Mouse (Mus musculus) neural tube, embryonic 13.5 days (tissue): ENCODE data around the gene Hnrnpa2b1. TPM values are rescaled to one million over a fixed set of nuclear protein-coding genes. Genes with fewer than 3 reads are reported as not detected.

Experiments used
- ATAC-seq: fragments of 200-750 bp; cut with Nextera tagmentation; 2 replicates; pipeline ENCODE4 v1.8.0; 2017; ENCODE audit warnings: low read depth, mild to moderate bottlenecking, moderate TSS enrichment, moderate library complexity
- H3K27ac ChIP-seq: fragments of 300-500 bp; sonication (generic); replicated peaks from 2 replicates; pipeline ENCODE4 v1.5.1; 2015; ENCODE audit warnings: moderate library complexity, mild to moderate bottlenecking, inconsistent platforms
- H3K27me3 ChIP-seq: fragments of 300-500 bp; sonication (generic); 2 replicates; pipeline ENCODE4 v1.6.1; 2015; ENCODE audit warnings: mild to moderate bottlenecking, inconsistent platforms
- H3K36me3 ChIP-seq: fragments of 300-500 bp; sonication (generic); 2 replicates; pipeline ENCODE4 v1.6.1; 2015; ENCODE audit warnings: mild to moderate bottlenecking, inconsistent platforms
- H3K4me1 ChIP-seq: fragments of 300-500 bp; sonication (generic); replicated peaks from 2 replicates; pipeline ENCODE4 v1.6.1; 2015; ENCODE audit warnings: inconsistent platforms
- H3K4me2 ChIP-seq: fragments of 300-500 bp; sonication (generic); 2 replicates; pipeline ENCODE4 v1.6.1; 2015; ENCODE audit warnings: inconsistent platforms, mild to moderate bottlenecking, moderate library complexity
- H3K4me3 ChIP-seq: fragments of 300-500 bp; sonication (generic); 2 replicates; pipeline ENCODE4 v1.5.1; 2015; ENCODE audit warnings: mild to moderate bottlenecking, inconsistent platforms
- H3K9ac ChIP-seq: fragments of 300-500 bp; sonication (generic); 2 replicates; pipeline ENCODE4 v1.6.1; 2015; ENCODE audit warnings: moderate library complexity, mild to moderate bottlenecking, inconsistent platforms
- H3K9me3 ChIP-seq: fragments of 300-500 bp; sonication (generic); 2 replicates; pipeline ENCODE4 v1.6.1; 2016; ENCODE audit warnings: inconsistent platforms
- WGBS: fragments of 180-500 bp; shearing (Covaris S2); methylation state at CpG from one replicate; pipeline ENCODE4 v1.1.7; 2015; 5-methylcytosine and 5-hydroxymethylcytosine counted together
- polyA plus RNA-seq: library from polyadenylated mRNA; unstranded; fragments of >200 nt; fragmentation: Nextera tagmentation; extraction: Ambion mirVana; gene quantifications from 2 replicates; pipeline ENCODE4 v1.2.1, GENCODE M21; 2015

The Hnrnpa2b1 gene
- polyA plus RNA-seq, 1 experiment from 2014 or later = 1,536 TPM

DNA sequence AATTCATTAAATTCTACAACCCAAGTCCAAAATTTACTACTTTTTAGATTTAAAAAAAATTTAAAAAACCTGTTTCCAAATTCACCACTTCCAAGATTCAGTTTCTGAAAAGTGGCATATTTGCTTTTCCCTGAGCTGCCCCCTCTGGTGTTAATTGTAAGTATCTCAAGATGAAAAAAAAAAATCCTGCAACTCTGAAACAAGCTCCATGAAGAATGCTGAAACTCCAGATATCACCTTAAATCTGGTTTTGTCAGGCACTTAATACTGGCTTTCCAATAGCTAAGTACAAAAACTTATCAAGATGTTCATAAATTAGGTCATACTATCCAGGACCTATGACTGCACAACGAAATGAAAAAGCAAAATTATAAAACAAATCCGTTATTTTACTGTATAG lies 2.0 kb downstream of the Hnrnpa2b1 start:
- Histone ChIP-seq H3K9ac (peak overlapping the region; percentile 100), H3K4me3 (peak overlapping the region; percentile 98)

DNA sequence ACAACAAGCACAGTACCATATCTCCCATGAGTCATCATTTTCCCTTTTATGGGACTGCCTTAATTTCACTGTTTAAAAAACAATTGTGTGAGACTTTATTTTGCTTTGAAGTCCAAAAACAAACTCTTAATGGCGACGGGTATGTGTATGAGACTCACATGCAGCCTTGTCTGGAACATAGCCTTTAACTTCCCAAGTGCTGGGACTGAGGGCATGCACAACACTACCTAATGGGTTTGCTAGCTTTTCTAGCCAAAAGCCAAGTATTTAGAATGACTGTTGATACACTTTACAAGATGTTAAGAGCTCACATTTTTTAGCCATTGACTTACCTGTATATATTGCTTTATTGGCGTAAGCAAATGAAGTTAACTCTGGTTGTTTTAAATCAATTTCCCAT lies 9.3 kb downstream of the Hnrnpa2b1 start:
- no peak overlapping the region for H3K4me2 ChIP-seq
- 79% methylated on average over 3 of the region's 3 CpGs for WGBS

More for the DNA sequence above, 2.0 kb downstream of the Hnrnpa2b1 start:
- WGBS = 1% methylated on average over 2 of the region's 2 CpGs
- Histone ChIP-seq H3K27me3 (no peaks in the 10 kb centered on the region), H3K9me3 (no peaks in the 10 kb centered on the region), H3K27ac (no peak overlapping the region), H3K4me1 (peaks cover 48% of the 10 kb centered on the region), H3K4me2 (peak overlapping the region; percentile 79), H3K36me3 (peaks cover 41% of the 10 kb centered on the region)
- no peak for ATAC-seq

GRCm38 (mm10) chr6:51460021-51460360 lies 9.7 kb downstream of the Hnrnpa2b1 start:
- H3K4me2 ChIP-seq = no peak overlapping the region
- peaks cover 15% of the 10 kb centered on the region for H3K4me1 ChIP-seq
- H3K27ac ChIP-seq = no peak overlapping the region
- no peaks in the 10 kb centered on the region for H3K27me3 ChIP-seq
- no peak overlapping the region for H3K9ac ChIP-seq
- WGBS = 81% methylated on average over 4 of the region's 4 CpGs
- no peak overlapping the region for H3K4me3 ChIP-seq
- H3K36me3 ChIP-seq = peaks cover 64% of the 10 kb centered on the region
- ATAC-seq = no peak
- no peaks in the 10 kb centered on the region for H3K9me3 ChIP-seq

More for the DNA sequence above, 9.3 kb downstream of the Hnrnpa2b1 start:
- ATAC-seq = no peak
- Histone ChIP-seq H3K27ac (no peak overlapping the region), H3K36me3 (peaks cover 67% of the 10 kb centered on the region), H3K27me3 (no peaks in the 10 kb centered on the region), H3K4me1 (peaks cover 19% of the 10 kb centered on the region), H3K9ac (no peak overlapping the region), H3K9me3 (no peaks in the 10 kb centered on the region), H3K4me3 (no peak overlapping the region)

DNA sequence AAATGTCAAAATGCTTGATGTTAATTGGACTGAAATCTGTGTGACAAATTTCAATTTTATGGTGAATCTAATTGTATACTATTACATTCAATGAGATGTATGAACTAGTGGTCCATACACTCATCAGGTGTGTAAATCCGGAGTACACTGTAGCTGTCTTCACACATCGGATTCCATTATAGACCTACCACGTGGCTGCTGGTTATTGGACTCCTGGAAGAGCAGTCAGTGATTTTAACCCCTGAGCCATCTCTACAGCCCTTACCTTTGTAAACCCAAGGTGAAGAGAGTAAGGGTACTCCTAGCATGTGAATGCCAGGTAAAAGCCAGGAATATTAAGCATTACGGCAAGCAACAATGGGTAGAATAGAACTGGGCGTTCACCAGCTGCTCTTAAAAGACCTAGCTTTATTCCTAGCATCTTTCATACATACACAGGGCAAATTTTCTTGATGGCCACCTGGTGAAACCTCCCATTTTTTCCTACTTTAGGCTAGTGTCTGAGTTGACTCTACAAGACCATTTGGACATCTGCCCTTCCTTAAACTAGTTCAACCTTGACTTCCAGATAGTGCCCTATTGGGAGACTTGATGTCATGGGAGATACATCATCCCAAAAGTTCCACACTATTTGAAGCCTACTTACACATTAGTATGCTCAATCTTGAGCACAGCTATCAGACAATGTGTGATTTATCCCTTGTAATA lies 10.2 kb downstream of the Hnrnpa2b1 start:
- peak; percentile 52 for ATAC-seq
- Histone ChIP-seq H3K36me3 (peaks cover 60% of the 10 kb centered on the region), H3K27ac (no peak overlapping the region), H3K9ac (no peak overlapping the region), H3K27me3 (no peaks in the 10 kb centered on the region), H3K4me2 (no peak overlapping the region), H3K9me3 (no peaks in the 10 kb centered on the region), H3K4me1 (peaks cover 12% of the 10 kb centered on the region), H3K4me3 (no peak overlapping the region)
- 37% methylated on average over 5 of the region's 5 CpGs for WGBS

DNA sequence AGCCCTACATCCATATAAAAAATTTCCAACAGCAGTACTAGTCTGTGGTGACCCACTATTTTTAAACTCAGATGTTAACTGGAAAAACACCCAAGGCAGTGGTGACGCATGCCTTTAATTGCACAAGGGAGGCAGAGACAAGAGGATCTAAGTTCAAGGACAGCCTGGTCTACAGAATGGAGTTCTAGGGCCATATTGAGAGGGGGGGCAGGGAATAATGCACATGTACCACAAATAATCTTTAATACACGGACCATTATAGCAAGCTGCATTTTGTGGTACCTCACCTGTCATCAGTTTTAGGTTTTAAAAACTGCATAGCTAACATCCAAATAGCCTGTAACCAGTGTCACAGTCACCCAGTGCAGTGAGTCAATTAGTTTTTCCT lies 10.8 kb downstream of the Hnrnpa2b1 start:
- H3K9ac ChIP-seq = no peak overlapping the region
- H3K27ac ChIP-seq = no peak overlapping the region
- H3K4me3 ChIP-seq = no peak overlapping the region
- WGBS = 51% methylated on average over 2 of the region's 2 CpGs
- peaks cover 56% of the 10 kb centered on the region for H3K36me3 ChIP-seq
- 0 out of 2 replicates have a peak, but pooled peaks have one; percentile 16 for ATAC-seq
- H3K27me3 ChIP-seq = no peaks in the 10 kb centered on the region
- H3K4me1 ChIP-seq = peaks cover 8% of the 10 kb centered on the region
- no peak overlapping the region for H3K4me2 ChIP-seq
- H3K9me3 ChIP-seq = no peaks in the 10 kb centered on the region

DNA sequence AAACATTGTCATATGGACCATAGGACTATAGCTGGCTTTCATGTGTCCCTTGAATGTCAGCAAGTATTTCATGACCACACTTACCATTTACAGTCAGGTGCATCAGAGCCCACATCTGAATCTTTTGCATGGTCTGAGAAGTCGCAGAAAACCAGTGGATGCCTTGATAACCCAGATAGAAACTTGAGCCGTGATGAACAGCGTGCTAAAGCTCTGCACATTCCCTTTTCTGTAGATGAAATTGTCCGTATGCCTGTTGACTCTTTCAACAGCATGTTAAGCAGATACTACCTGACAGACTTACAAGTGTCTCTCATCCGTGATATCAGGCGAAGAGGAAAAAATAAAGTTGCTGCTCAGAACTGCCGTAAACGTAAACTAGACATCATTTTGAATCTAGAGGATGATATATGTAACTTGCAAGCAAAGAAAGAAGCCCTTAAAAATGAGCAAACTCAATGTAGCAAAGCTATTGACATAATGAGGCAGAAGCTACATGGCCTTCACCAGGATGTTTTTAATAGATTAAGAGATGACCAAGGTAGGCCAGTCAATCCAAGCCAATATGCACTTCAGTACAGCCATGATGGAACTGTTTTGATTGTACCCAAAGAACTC lies 11.8 kb downstream of the Hnrnpa2b1 start:
- 85% methylated on average over 8 of the region's 8 CpGs for WGBS
- Histone ChIP-seq H3K27me3 (no peaks in the 10 kb centered on the region), H3K4me1 (peaks cover 7% of the 10 kb centered on the region), H3K36me3 (peaks cover 46% of the 10 kb centered on the region), H3K9me3 (no peaks in the 10 kb centered on the region), H3K4me3 (no peak overlapping the region), H3K9ac (no peak overlapping the region), H3K4me2 (no peak overlapping the region), H3K27ac (no peak overlapping the region)
- ATAC-seq = no peak

GRCm38 (mm10) chr6:51457283-51457682 lies 12.4 kb downstream of the Hnrnpa2b1 start:
- H3K27me3 ChIP-seq = no peaks in the 10 kb centered on the region
- no peak overlapping the region for H3K4me3 ChIP-seq
- H3K36me3 ChIP-seq = peaks cover 44% of the 10 kb centered on the region
- no peak overlapping the region for H3K4me2 ChIP-seq
- H3K9me3 ChIP-seq = no peaks in the 10 kb centered on the region
- H3K4me1 ChIP-seq = peaks cover 7% of the 10 kb centered on the region
- H3K27ac ChIP-seq = no peak overlapping the region
- 82% methylated on average over 3 of the region's 3 CpGs for WGBS
- H3K9ac ChIP-seq = no peak overlapping the region
- ATAC-seq = no peak

DNA sequence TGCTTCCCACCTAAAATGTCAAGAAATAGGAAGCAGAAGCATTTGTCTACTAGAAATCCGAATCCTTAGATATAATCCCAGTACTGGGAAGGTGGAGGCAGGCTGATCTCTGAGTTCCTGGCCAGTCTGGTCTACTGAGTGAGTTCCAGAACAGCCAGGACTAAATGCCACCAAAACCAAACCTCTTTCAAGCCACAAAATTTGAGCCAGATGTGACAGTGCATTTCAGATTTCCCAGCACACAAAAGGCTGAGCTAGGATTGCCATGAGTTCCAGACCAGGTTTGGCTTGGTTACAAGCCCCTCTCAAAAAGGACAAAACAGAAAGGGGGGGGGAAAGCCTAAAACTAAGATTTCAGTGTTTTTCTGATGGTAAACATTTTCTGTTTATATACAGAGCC lies 13.5 kb downstream of the Hnrnpa2b1 start:
- Histone ChIP-seq H3K4me2 (no peak overlapping the region), H3K9ac (no peak overlapping the region), H3K4me3 (no peak overlapping the region), H3K36me3 (peaks cover 35% of the 10 kb centered on the region), H3K4me1 (peaks cover 7% of the 10 kb centered on the region), H3K27me3 (no peaks in the 10 kb centered on the region), H3K9me3 (no peaks in the 10 kb centered on the region), H3K27ac (no peak overlapping the region)
- no peak for ATAC-seq
- 78% methylated on average over 1 of the region's 1 CpGs for WGBS

DNA sequence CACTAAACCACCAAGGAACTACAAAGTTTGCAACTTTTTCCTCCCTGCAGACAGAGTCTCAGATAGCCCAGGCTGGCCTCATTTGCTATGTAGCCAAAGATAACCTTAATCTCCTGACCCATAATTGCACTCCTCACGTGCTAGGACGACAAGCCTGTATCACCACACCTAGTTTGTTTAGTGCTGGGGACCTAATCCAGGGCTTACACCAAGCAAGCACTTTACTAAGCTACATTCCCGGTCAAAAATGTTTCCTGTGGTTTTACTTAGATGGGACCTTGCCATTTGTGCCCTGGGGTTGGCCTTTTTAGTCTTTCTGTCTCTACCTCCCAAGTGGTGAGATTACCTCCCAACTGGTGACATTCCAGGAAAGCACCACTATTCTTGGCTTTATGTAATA lies 14.7 kb downstream of the Hnrnpa2b1 start:
- no peak for ATAC-seq
- 71% methylated on average over 3 of the region's 3 CpGs for WGBS
- no peak overlapping the region for H3K27ac ChIP-seq
- H3K4me1 ChIP-seq = peaks cover 7% of the 10 kb centered on the region
- H3K4me2 ChIP-seq = no peak overlapping the region
- peaks cover 25% of the 10 kb centered on the region for H3K36me3 ChIP-seq
- no peaks in the 10 kb centered on the region for H3K9me3 ChIP-seq
- no peaks in the 10 kb centered on the region for H3K27me3 ChIP-seq
- H3K4me3 ChIP-seq = no peak overlapping the region
- H3K9ac ChIP-seq = no peak overlapping the region

- 57% methylated on average over 7 of the region's 7 CpGs for WGBS
- no peak for ATAC-seq
- no peaks in the 10 kb centered on the region for H3K27me3 ChIP-seq
- H3K9ac ChIP-seq = no peak overlapping the region
- H3K27ac ChIP-seq = no peak overlapping the region
- peaks cover 10% of the 10 kb centered on the region for H3K36me3 ChIP-seq
- H3K4me3 ChIP-seq = no peak overlapping the region
- H3K4me1 ChIP-seq = peaks cover 7% of the 10 kb centered on the region; the same call in 1 of the 2 replicates
- H3K4me2 ChIP-seq = no peak overlapping the region
- H3K9me3 ChIP-seq = no peaks in the 10 kb centered on the region
These were observed 16.7 kb downstream of the Hnrnpa2b1 start for GRCm38 (mm10) chr6:51452927-51453503.

DNA sequence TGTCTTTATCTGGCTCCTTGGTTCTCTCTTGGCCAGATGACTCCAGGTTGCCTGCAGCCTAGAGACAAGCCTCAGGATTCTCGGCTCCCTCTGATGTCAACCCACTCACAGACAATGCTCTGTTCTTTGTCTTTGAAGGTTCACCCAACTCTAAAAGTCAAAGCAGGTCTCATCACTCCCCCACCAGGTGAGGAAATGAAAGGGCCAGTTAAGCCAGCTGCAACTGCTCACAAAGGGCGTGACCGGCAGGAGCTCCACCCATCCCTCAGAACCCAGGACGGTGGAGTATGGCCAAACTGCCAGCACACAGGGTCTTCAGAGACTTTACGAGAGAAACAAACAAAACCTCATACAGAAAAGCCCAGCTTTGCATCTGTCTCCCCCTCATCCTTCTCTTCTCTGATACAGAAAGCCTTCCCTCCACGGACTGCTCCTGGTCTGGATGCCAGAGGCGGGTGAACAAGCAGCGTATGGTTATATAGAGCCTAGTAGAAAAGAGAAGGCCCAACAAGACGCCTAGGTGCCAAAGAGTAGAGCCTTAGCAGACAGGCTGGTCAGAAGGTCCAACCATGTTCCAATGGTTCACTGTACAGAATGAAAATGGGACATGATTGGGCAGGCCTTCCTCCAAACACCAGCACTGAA lies 27.4 kb downstream of the Hnrnpa2b1 start:
- H3K4me1 ChIP-seq = no peaks in the 10 kb centered on the region
- H3K36me3 ChIP-seq = no peaks in the 10 kb centered on the region
- no peak for ATAC-seq
- no peak overlapping the region for H3K4me2 ChIP-seq
- H3K9me3 ChIP-seq = no peaks in the 10 kb centered on the region
- H3K27me3 ChIP-seq = no peaks in the 10 kb centered on the region
- no peak overlapping the region for H3K4me3 ChIP-seq
- no peak overlapping the region for H3K27ac ChIP-seq
- 54% methylated on average over 9 of the region's 9 CpGs for WGBS
- no peak overlapping the region for H3K9ac ChIP-seq

- no peak for ATAC-seq
- no peak overlapping the region for H3K4me2 ChIP-seq
- no peak overlapping the region for H3K4me3 ChIP-seq
- H3K27me3 ChIP-seq = peaks cover 25% of the 10 kb centered on the region
- H3K9ac ChIP-seq = no peak overlapping the region
- H3K36me3 ChIP-seq = no peaks in the 10 kb centered on the region
- WGBS = 91% methylated on average over 9 of the region's 9 CpGs
- H3K27ac ChIP-seq = no peak overlapping the region
- H3K9me3 ChIP-seq = no peaks in the 10 kb centered on the region
- peaks cover 8% of the 10 kb centered on the region for H3K4me1 ChIP-seq
These were observed 30.8 kb downstream of the Hnrnpa2b1 start for GRCm38 (mm10) chr6:51438826-51439330.
